Mouse (Mus musculus) layer of hippocampus, adult 8-10 months (tissue): Measurements from ENCODE around the gene Cep350. TPM values are rescaled to one million over a fixed set of nuclear protein-coding genes. Genes with fewer than 3 reads are reported as not detected.

Experiments used
- DNase-seq, 2 experiments: peaks; one replicate each; pipeline ENCODE4 v3.0.0; 2022; ENCODE audit warnings: low spot score in 2 of 2
- total RNA-seq, 4 experiments: library from RNA; stranded (reverse); gene quantifications; 2 replicates each; pipeline ENCODE4 v1.2.4; 2022

The Cep350 gene
- total RNA-seq = 10 to 100 TPM; 52.7 to 58.6 (median 55.4) TPM

DNA sequence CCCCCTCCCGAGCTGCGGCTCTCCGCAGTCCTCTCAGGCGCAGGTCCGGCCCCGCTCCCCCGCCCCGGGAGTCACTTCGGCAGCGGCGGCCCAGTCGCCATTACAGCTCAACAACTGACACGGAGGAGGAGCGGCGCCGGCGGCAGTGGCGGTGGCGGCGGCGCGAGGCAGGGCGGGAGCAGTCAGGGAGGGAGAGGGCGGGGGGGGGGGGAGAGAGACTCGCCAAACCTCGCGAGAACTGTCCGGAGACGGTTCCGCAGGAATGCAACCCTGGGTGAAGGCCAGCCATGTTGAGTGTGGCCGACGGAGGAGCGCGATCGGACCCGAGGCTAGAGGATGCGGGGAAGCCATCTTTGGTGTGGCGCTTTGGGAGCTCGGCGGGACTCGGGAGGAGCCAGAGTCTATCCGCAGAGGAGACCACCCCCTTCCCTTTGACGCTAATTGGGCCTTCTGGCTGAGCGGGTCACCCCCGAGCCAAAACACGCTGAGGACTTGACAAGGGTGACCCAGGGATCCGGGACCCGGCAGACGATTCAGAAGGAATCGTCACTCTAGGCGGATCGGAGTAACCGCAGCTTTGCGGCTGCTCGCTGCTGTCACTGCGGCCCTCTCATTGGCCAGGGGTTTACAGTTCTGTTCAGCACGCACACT lies at the start of gene Cep350:
Gene Cep350, minus strand, starts transcription at position 188 of the 651 bp plus-strand sequence.
- peak; percentile 96 to 97 for DNase-seq

GRCm38 (mm10) chr1:156020402-156020801 lies 47.3 kb upstream of the Cep350 start:
- DNase-seq = no peak

DNA sequence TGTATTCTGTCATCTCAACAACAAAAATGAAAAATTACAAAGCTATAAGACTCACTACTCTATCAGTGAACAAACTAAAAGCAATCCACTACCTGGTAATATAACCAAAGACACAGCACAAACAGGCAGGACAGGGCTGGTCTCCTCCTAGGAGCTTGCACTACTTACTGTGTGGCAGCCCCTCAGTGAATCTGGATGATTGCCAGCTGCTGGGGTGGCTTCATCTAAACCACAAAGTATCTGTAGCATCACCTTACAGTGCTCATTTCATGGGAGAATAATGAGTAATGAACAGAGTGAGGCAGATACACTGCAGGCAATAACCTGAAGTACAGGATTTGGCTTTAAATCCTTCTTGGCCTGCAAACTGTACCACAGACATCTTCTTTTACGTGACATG lies 46.7 kb upstream of the Cep350 start:
- DNase-seq = no peak

- DNase-seq = no peak
These were observed 35.9 kb upstream of the Cep350 start for GRCm38 (mm10) chr1:156009003-156009402.

GRCm38 (mm10) chr1:156005906-156006305 lies 32.9 kb upstream of the Cep350 start:
- no peak for DNase-seq

- no peak for DNase-seq
These were observed 30.3 kb upstream of the Cep350 start for GRCm38 (mm10) chr1:156003201-156003935.

DNA sequence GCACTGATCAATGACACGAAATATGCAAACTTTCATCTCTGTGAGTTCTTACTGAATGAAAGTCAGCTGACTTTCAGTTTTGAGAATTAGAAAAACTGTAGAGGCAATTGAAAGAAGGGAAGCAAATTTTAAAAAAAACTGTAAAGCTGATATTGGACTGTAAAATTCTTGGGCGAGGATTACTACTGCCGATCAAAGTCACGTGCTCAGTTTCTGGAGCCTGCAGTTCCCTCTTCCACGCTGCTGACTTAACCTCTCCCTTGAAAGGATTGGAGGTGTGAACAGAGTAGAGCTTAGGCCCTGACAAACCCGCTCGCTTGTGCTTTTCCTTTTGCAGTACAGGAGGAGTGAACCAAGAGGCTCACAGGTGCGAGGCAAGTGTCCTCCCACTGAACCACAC lies 29.3 kb upstream of the Cep350 start:
- DNase-seq = no peak

GRCm38 (mm10) chr1:155995612-155996011 lies 22.6 kb upstream of the Cep350 start:
- DNase-seq = no peak

DNA sequence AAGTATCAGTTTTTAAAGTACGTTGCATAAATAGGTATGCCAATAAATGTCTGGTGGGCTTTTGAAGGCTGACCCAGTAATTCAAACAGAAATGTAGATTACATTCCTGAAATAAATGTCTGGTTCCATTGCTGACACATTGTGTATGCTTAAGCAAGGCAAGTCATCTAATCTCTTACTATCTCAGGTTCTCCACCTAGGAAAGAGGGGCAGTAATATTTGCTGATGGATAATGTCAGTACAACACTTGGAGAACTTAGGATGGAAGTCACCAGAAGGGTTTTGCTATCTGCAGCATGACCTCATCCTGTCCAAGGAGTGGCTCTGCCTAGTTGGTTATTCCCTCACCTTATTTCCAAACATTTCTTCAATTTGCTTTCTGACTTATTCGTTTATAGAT lies 21.5 kb upstream of the Cep350 start:
- DNase-seq = no peak

DNA sequence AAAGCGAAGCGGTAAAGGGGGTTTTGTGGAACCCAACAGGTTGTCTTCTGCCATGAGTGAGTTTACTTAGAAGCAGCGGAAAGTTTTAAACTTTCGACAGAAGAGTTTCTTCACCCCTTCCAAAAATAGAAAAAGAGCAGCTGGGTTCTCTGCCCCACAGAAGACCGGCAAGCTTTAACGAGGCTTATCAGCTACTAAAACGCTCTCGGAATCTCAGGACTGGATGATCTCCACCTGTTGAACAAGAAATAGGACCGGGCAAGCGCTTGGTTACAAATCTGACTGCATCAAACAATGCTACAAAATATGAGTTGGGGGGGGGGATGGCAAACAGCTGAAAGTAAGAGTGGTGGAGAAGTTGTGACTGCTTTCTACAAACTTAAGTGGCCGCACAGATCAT lies 17.3 kb upstream of the Cep350 start:
- no peak for DNase-seq

- no peak for DNase-seq
These were observed 16.3 kb upstream of the Cep350 start for GRCm38 (mm10) chr1:155989387-155989786.

DNA sequence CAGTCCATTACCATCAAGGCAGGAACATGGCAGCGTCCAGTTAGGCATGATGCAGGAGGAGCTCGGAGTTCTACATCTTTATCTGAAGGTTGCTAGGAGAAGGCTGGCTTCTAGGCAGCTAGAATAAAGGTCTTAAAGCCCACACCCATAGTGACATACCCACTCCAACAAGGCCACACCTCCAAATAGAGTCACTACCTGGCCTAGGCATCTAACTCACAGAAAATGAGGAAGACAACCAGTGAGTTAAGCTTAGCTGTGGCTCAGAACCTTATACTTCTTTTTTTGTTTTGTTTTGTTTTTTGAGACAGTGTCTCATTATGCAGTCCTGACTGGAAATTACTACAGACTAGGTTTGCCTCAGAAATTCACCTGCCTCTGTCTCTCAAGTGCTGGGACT lies 14.6 kb upstream of the Cep350 start:
- DNase-seq = no peak

DNA sequence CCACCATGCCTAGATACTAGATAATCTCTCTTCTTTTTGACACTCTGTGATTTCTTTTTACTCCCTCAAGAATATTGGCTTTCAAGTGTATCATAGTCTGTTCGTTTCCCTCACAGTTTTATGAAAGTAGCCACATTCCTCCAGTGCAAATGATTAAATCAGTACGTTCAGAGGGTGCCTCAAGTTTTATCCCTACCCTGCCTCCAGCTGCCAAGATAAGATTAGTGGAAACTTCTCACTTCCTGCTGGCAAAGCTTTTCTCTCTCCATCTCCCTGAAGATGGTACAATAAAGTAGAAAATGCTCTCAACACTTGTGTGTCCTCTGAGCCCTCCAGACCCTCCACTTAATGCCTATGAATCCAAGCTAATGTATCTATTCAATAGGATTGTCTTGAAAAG lies 1.9 kb upstream of the Cep350 start:
- DNase-seq = no peak

GRCm38 (mm10) chr1:155973719-155974379 lies 794 bp upstream of the Cep350 start:
- peak; percentile 8 to 19 for DNase-seq

- DNase-seq = no peak
These were observed 648 bp downstream of the Cep350 start for GRCm38 (mm10) chr1:155972146-155973067.

- DNase-seq = no peak
These were observed 23.9 kb downstream of the Cep350 start for GRCm38 (mm10) chr1:155949170-155949569.

DNA sequence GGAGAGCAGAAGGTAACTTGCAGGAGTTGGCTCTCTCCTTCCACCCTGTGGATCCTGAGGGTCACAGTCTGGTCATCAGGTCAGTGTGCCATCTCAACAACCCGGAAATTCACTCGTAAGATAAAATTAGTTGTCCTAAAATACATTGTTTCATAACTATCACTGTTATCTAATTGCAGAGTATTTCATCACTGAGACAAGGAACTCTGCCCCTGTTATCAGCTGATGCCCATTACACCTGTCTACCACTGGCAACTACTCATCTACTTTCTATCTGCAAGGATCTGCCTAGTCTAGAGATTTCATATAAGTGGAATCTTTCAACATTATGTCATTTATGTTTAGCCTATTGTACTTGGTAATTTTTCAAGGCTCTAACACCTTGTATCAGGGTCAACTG lies 28.7 kb downstream of the Cep350 start:
- no peak for DNase-seq

DNA sequence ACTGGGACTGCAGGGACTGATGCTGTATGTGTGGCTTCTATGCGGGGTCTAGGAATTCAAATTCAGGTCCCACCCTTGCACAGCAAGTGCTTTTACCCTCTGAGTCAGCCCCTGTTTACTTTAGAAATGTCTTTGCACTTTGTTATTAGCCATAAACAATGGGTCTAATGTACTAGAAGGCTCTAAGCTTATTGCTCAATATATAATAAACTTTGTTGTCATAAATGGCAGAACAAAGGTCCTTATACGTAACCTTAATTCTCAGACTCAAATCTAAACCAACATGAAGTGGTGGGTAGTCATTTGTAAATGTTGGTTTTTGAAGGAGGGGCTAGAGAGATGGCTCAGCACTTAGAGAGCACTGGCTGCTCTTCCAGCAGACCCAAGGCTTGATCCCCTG lies 35.6 kb downstream of the Cep350 start:
- no peak for DNase-seq

GRCm38 (mm10) chr1:155934702-155935101 lies 38.4 kb downstream of the Cep350 start:
- DNase-seq = no peak

GRCm38 (mm10) chr1:155903561-155903960 lies 69.5 kb downstream of the Cep350 start:
- DNase-seq = no peak

- no peak for DNase-seq
These were observed 71.7 kb downstream of the Cep350 start for GRCm38 (mm10) chr1:155901348-155901747.
